Mouse (Mus musculus) lung, embryonic 16.5 days (tissue): Measurements from ENCODE around the gene Nup85. TPM values are rescaled to one million over a fixed set of nuclear protein-coding genes. Genes with fewer than 3 reads are reported as not detected.

Experiments used
- polyA plus RNA-seq: library from polyadenylated mRNA; unstranded; fragments of >200 nt; fragmentation: Nextera tagmentation; extraction: Ambion mirVana; gene quantifications from 2 replicates; pipeline ENCODE4 v1.2.1, GENCODE M21; 2015

The Nup85 gene
- polyA plus RNA-seq, 1 experiment from 2014 or later = 165 TPM

Other genes starting within 250 kb of the Nup85 start
- not detected in 2 replicates for gene Ush1g, start 242.4 kb upstream of the Nup85 start, polyA plus RNA-seq
- not detected in 2 replicates for gene Otop3, start 229.7 kb upstream of the Nup85 start, polyA plus RNA-seq
- 19.1 and 20.2 TPM in 2 replicates for gene Hid1, start 196.7 kb upstream of the Nup85 start, polyA plus RNA-seq
- gene Cdr2l, start 182.5 kb upstream of the Nup85 start, polyA plus RNA-seq = 11.5 and 12.0 TPM in 2 replicates
- gene Mrpl58, start 160.7 kb upstream of the Nup85 start, polyA plus RNA-seq = 203 and 205 TPM in 2 replicates
- 822 and 823 TPM in 2 replicates for gene Atp5h, start 144.5 kb upstream of the Nup85 start, polyA plus RNA-seq
- gene Kctd2, start 144.3 kb upstream of the Nup85 start, polyA plus RNA-seq = 3.4 and 4.3 TPM in 2 replicates
- gene Trim80, start 123.9 kb upstream of the Nup85 start, polyA plus RNA-seq = not detected in 2 replicates
- 0.74 and 2.9 TPM in 2 replicates for gene Slc16a5, start 102.0 kb upstream of the Nup85 start, polyA plus RNA-seq
- 7.2 and 7.4 TPM in 2 replicates for gene Armc7, start 88.8 kb upstream of the Nup85 start, polyA plus RNA-seq
- 71.0 and 74.7 TPM in 2 replicates for gene Nt5c, start 72.6 kb upstream of the Nup85 start, polyA plus RNA-seq
- gene Jpt1, start 50.0 kb upstream of the Nup85 start, polyA plus RNA-seq = 460 and 462 TPM in 2 replicates
- 889 and 930 TPM in 2 replicates for gene Sumo2, start 28.2 kb upstream of the Nup85 start, polyA plus RNA-seq
- 79.3 and 87.6 TPM in 2 replicates for gene Mrps7, start 39.5 kb downstream of the Nup85 start, polyA plus RNA-seq
- 21.1 and 25.4 TPM in 2 replicates for gene Gga3, start 39.6 kb downstream of the Nup85 start, polyA plus RNA-seq
- 36.8 and 40.6 TPM in 2 replicates for gene Mif4gd, start 48.5 kb downstream of the Nup85 start, polyA plus RNA-seq
- 25.0 and 25.4 TPM in 2 replicates for gene Slc25a19, start 63.9 kb downstream of the Nup85 start, polyA plus RNA-seq
- 81.0 and 82.7 TPM in 2 replicates for gene Grb2, start 144.2 kb downstream of the Nup85 start, polyA plus RNA-seq
- 28.2 and 29.1 TPM in 2 replicates for gene Tmem94, start 201.0 kb downstream of the Nup85 start, polyA plus RNA-seq
- gene Caskin2, start 249.2 kb downstream of the Nup85 start, polyA plus RNA-seq = 21.6 and 22.0 TPM in 2 replicates